Mouse (Mus musculus): ENCODE measurements around the gene Gusb.

- TF ChIP-seq CTCF (IDR thresholded peaks at IDR 0.05; ENCODE audit: low read depth) (no peak), EP300 (IDR thresholded peaks at IDR 0.05; ENCODE audit: low read depth) (no peak)
Measured at GRCm38 (mm10) chr5:129977768-129978167, 25.1 kb downstream of the Gusb start.

Measured in heart, postnatal 0 days (tissue).